Mouse (Mus musculus) lung, postnatal 0 days (tissue): ENCODE data around the gene Lrrn1.

Source experiments
- CTCF ChIP-seq: IDR thresholded peaks from 2 replicates; pipeline ENCODE4 v1.5.1; 2016; ENCODE audit warnings: antibody characterized with exemption, mild to moderate bottlenecking
- EP300 ChIP-seq: IDR thresholded peaks from 2 replicates; pipeline ENCODE4 v1.6.1; 2016; ENCODE audit warnings: antibody characterized with exemption, mild to moderate bottlenecking, control low read depth

GRCm38 (mm10) chr6:107536631-107537030, 7.1 kb downstream of the Lrrn1 start:
- no peak for TF ChIP-seq CTCF
- TF ChIP-seq EP300, result no peak
